Mouse (Mus musculus) CH12.LX (cell line): ENCODE measurements around the gene Anapc15.

Experiments used
- BHLHE40 ChIP-seq: IDR thresholded peaks from 2 replicates; pipeline ENCODE4 v1.6.1; 2011; ENCODE audit warnings: mild to moderate bottlenecking, low read depth, low read length, improper control_type of control experiment
- CTCF ChIP-seq, 2 experiments: IDR thresholded peaks in 1 of 2; conservative IDR thresholded peaks in 1 of 2; 2 replicates each; pipeline ENCODE4 v1.5.1; 2011 to 2012; ENCODE audit warnings: low read depth in 2 of 2, low read length in 2 of 2, improper control_type of control experiment in 1 of 2, inconsistent platforms in 1 of 2, mild to moderate bottlenecking in 1 of 2, moderate library complexity in 1 of 2
- E2F4 ChIP-seq: IDR thresholded peaks from 2 replicates; pipeline ENCODE4 v1.6.1; 2011; ENCODE audit warnings: low read depth, low read length, improper control_type of control experiment; ENCODE audit not compliant: insufficient replicate concordance
- EP300 ChIP-seq: IDR thresholded peaks from 2 replicates; pipeline ENCODE4 v1.6.1; 2011; ENCODE audit warnings: low read length, improper control_type of control experiment
- ETS1 ChIP-seq: conservative IDR thresholded peaks from 2 replicates; pipeline ENCODE4 v1.6.1; 2012; ENCODE audit warnings: low read depth, mild to moderate bottlenecking, inconsistent platforms, low read length, improper control_type of control experiment, moderate library complexity
- GABPA ChIP-seq: IDR thresholded peaks from 2 replicates; pipeline ENCODE4 v1.6.1; 2012; ENCODE audit warnings: low read depth, low read length, improper control_type of control experiment, inconsistent platforms; ENCODE audit not compliant: insufficient replicate concordance
- MAX ChIP-seq: IDR thresholded peaks from 2 replicates; pipeline ENCODE4 v1.6.1; 2011; ENCODE audit warnings: low read length, improper control_type of control experiment
- POLR2A ChIP-seq: IDR thresholded peaks from 2 replicates; pipeline ENCODE4 v1.6.1; 2011; ENCODE audit warnings: low read depth, mild to moderate bottlenecking, improper control_type of control experiment, low read length
- POLR2AphosphoS2 ChIP-seq: IDR thresholded peaks from 2 replicates; pipeline ENCODE4 v1.6.1; 2011; ENCODE audit warnings: low read depth, low read length, improper control_type of control experiment
- RAD21 ChIP-seq: IDR thresholded peaks from 2 replicates; pipeline ENCODE4 v1.6.1; 2011; ENCODE audit warnings: low read depth, mild to moderate bottlenecking, low read length, improper control_type of control experiment, moderate library complexity
- UBTF ChIP-seq: IDR thresholded peaks from 2 replicates; pipeline ENCODE4 v1.6.1; 2012; ENCODE audit warnings: low read depth, mild to moderate bottlenecking, inconsistent platforms, low read length, improper control_type of control experiment, moderate library complexity
- USF1 ChIP-seq: IDR thresholded peaks from 2 replicates; pipeline ENCODE4 v1.6.1; 2014; ENCODE audit warnings: low read depth, mild to moderate bottlenecking, inconsistent platforms, low read length, improper control_type of control experiment

GRCm38 (mm10) chr7:101936996-101937395 lies 73.5 kb downstream of the Anapc15 start:
- TF ChIP-seq ETS1 (no peak), POLR2A (no peak), BHLHE40 (no peak), POLR2AphosphoS2 (no peak), E2F4 (no peak), UBTF (no peak), EP300 (no peak), USF1 (no peak), CTCF (conservative IDR thresholded peaks at IDR 0.05 in 1 of 2, IDR thresholded peaks at IDR 0.05 in 1 of 2; ENCODE audit: low read depth in 2 of 2, low read length in 2 of 2) (no peak), GABPA (no peak), MAX (no peak), RAD21 (no peak)
